Mouse (Mus musculus) kidney, embryonic 15.5 days (tissue): ENCODE data around the gene Ndufs2. TPM values are rescaled to one million over a fixed set of nuclear protein-coding genes. Genes with fewer than 3 reads are reported as not detected.

Experiments
- ATAC-seq: fragments of 200-750 bp; cut with Nextera tagmentation; replicated peaks from 2 replicates; pipeline ENCODE4 v1.8.0; 2017; ENCODE audit warnings: moderate TSS enrichment; ENCODE audit not compliant: low FRiP score
- H3K27ac ChIP-seq: fragments of 300-500 bp; sonication (generic); 2 replicates; pipeline ENCODE4 v1.5.1; 2015; ENCODE audit warnings: mild to moderate bottlenecking, inconsistent platforms
- H3K27me3 ChIP-seq: fragments of 300-500 bp; sonication (generic); 2 replicates; pipeline ENCODE4 v1.6.1; 2015; ENCODE audit warnings: inconsistent platforms
- H3K36me3 ChIP-seq: fragments of 300-500 bp; sonication (generic); 2 replicates; pipeline ENCODE4 v1.6.1; 2015; ENCODE audit warnings: inconsistent platforms
- H3K4me1 ChIP-seq: fragments of 300-500 bp; sonication (generic); 2 replicates; pipeline ENCODE4 v1.6.1; 2015; ENCODE audit warnings: inconsistent platforms
- H3K4me2 ChIP-seq: fragments of 300-500 bp; sonication (generic); 2 replicates; pipeline ENCODE4 v1.6.1; 2015; ENCODE audit warnings: moderate library complexity, mild to moderate bottlenecking, inconsistent platforms
- H3K4me3 ChIP-seq: fragments of 300-500 bp; sonication (generic); replicated peaks from 2 replicates; pipeline ENCODE4 v1.5.1; 2015; ENCODE audit warnings: mild to moderate bottlenecking, inconsistent platforms
- H3K9ac ChIP-seq: fragments of 300-500 bp; sonication (generic); 2 replicates; pipeline ENCODE4 v1.6.1; 2015; ENCODE audit warnings: mild to moderate bottlenecking, inconsistent platforms
- H3K9me3 ChIP-seq: fragments of 300-500 bp; sonication (generic); replicated peaks from 2 replicates; pipeline ENCODE4 v1.6.1; 2016; ENCODE audit warnings: inconsistent platforms
- WGBS: fragments of 180-500 bp; shearing (Covaris S2); methylation state at CpG from one replicate; pipeline ENCODE4 v1.1.7; 2015; ENCODE audit warnings: mixed read lengths; 5-methylcytosine and 5-hydroxymethylcytosine counted together
- polyA plus RNA-seq: library from polyadenylated mRNA; unstranded; fragments of >200 nt; fragmentation: Nextera tagmentation; extraction: Ambion mirVana; gene quantifications from 2 replicates; pipeline ENCODE4 v1.2.1, GENCODE M21; 2015

The Ndufs2 gene
- polyA plus RNA-seq, 1 experiment from 2014 or later, result 276 TPM

DNA sequence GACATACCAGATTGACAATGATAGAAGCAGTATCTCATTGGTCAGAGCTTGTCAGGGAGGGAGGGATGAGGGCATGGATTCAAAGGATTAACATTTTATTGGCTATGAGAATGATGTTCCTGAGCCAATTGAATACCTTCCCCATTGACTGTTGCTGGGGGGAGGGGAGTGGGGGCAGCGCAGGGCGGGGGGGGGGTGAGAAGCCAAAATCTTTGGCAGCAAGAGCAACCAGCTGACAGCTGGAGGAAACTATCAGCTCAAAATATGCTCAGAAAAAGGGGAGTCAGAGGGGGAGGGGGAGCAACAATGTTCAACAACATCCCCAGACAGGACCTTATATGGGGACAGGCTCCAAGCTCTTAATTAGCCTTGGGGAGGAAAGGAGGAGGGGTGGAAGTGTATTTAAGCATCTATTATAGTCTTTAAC, 12.0 kb upstream of the Ndufs2 start:
- Histone ChIP-seq H3K4me1 (peaks cover 27% of the 10 kb centered on the region), H3K4me3 (peak overlapping the region; percentile 18; the same call in 1 of the 2 replicates), H3K27me3 (no peaks in the 10 kb centered on the region), H3K9ac (no peak overlapping the region), H3K36me3 (peaks cover 13% of the 10 kb centered on the region), H3K27ac (peak overlapping the region; percentile 95), H3K9me3 (no peaks in the 10 kb centered on the region), H3K4me2 (peak overlapping the region; percentile 50)
- ATAC-seq, result peak; percentile 85
- WGBS, result 11% methylated on average over 2 of the region's 2 CpGs

DNA sequence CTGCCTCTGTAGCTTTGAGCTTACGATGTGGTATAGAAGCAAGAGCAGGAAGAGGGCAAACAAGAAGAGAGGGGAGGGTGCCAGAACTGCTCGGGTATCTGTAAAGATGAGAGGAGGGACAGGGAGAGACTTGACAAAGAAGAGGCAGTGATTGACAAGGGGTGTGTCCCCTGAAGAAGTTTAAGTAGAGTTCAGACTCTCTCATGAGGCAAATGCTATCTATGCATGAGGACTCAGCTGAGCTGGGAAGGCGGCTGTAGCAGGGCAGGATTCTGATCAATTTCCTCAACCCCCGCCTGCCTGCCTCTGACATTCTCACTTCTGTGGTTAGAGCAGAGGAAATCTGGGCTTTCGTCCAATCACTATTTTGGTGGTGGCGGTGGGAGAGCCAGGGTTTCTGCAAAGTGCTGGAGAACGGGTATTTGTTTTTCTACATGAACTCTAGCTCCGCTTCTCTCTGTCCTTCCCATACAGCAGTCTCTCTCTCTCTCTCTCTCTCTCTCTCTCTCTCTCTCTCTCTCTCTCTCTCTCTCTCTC, 11.5 kb upstream of the Ndufs2 start:
- Histone ChIP-seq H3K9me3 (no peaks in the 10 kb centered on the region), H3K27me3 (no peaks in the 10 kb centered on the region), H3K4me3 (peak overlapping the region; percentile 18), H3K4me1 (peaks cover 27% of the 10 kb centered on the region), H3K36me3 (peaks cover 19% of the 10 kb centered on the region), H3K9ac (no peak overlapping the region), H3K27ac (peak overlapping the region; percentile 95), H3K4me2 (peak overlapping the region; percentile 50)
- ATAC-seq, result peak; percentile 78
- WGBS, result 5% methylated on average over 8 of the region's 8 CpGs

DNA sequence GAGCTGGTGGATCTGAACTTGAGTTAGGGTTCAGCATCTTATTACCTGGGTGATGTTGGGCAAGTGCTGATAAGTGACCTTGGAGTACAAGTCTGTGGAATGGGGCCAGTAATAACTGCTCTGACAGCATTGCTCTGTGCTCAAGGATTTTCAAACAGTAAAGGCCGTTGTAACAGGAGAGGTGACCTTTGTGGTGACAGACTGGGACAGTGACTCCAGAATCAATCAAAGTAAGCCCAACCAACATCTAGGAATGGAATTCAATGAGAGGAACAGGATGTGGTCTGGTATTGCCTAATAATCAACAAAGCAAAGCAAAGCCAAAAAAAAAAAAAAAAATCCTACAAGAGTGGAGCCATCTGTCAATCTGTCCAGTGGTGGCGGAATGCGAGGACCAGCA, 9.1 kb upstream of the Ndufs2 start:
- no peaks in the 10 kb centered on the region for H3K27me3 ChIP-seq
- H3K27ac ChIP-seq, result no peak overlapping the region
- ATAC-seq, result no peak
- H3K36me3 ChIP-seq, result peaks cover 36% of the 10 kb centered on the region
- 44% methylated on average over 3 of the region's 3 CpGs for WGBS
- no peaks in the 10 kb centered on the region for H3K9me3 ChIP-seq
- no peak overlapping the region for H3K4me2 ChIP-seq
- no peak overlapping the region for H3K9ac ChIP-seq
- H3K4me3 ChIP-seq, result no peak overlapping the region
- peaks cover 27% of the 10 kb centered on the region for H3K4me1 ChIP-seq

DNA sequence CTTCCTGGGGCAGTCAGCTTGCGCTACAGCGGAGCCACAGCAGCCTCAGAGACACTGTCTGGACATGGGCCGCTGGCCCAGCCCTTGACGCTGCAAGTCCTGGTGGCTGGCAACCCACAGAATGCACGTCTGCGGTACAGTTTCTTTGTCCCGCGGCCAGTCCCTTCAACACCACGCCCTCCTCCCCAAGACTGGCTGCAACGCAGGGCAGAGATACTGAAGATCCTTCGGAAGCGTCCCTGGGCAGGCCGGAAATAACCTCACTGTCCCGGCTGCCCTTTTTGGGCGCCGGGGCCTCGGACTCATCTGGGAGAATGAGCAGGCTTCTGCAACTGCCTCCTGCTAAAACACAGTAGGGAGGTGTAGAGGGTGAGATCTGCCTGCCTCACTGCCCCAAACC, 7.7 kb upstream of the Ndufs2 start:
- no peak overlapping the region for H3K4me2 ChIP-seq
- H3K4me3 ChIP-seq, result no peak overlapping the region
- no peaks in the 10 kb centered on the region for H3K9me3 ChIP-seq
- no peaks in the 10 kb centered on the region for H3K27me3 ChIP-seq
- no peak overlapping the region for H3K27ac ChIP-seq
- peaks cover 47% of the 10 kb centered on the region for H3K36me3 ChIP-seq
- no peak overlapping the region for H3K9ac ChIP-seq
- H3K4me1 ChIP-seq, result peaks cover 27% of the 10 kb centered on the region
- ATAC-seq, result no peak
- WGBS, result 84% methylated on average over 17 of the region's 17 CpGs

DNA sequence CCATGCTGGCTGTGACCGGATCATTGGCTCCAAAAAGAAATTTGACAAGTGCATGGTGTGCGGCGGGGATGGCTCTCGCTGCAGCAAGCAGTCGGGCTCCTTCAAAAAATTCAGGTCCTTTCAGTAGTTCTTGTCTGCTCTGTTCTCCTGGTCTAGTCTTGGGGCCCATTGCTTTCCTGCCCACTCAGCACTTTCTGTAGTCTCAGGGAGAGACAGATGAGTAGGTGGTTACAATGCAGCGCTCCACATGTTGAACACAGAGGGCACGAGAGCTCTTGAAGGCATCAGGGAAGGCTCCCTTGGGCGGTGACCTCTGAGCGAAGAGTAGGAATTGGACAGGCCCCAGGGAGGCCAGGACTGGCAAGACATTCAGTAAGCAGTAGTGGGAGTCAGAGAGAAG, 6.6 kb upstream of the Ndufs2 start:
- ATAC-seq, result no peak
- Histone ChIP-seq H3K36me3 (peaks cover 54% of the 10 kb centered on the region), H3K4me2 (no peak overlapping the region), H3K9me3 (no peaks in the 10 kb centered on the region), H3K4me3 (no peak overlapping the region), H3K27ac (no peak overlapping the region), H3K27me3 (no peaks in the 10 kb centered on the region), H3K4me1 (peaks cover 26% of the 10 kb centered on the region), H3K9ac (no peak overlapping the region)
- 91% methylated on average over 9 of the region's 9 CpGs for WGBS

- Histone ChIP-seq H3K9me3 (no peaks in the 10 kb centered on the region), H3K27ac (no peak overlapping the region), H3K4me2 (no peak overlapping the region), H3K4me3 (no peak overlapping the region), H3K9ac (no peak overlapping the region), H3K27me3 (no peaks in the 10 kb centered on the region), H3K4me1 (peaks cover 26% of the 10 kb centered on the region), H3K36me3 (peaks cover 54% of the 10 kb centered on the region)
- no peak for ATAC-seq
- 70% methylated on average over 15 of the region's 15 CpGs for WGBS
These were observed 5.9 kb upstream of the Ndufs2 start for GRCm38 (mm10) chr1:171256937-171257548.

DNA sequence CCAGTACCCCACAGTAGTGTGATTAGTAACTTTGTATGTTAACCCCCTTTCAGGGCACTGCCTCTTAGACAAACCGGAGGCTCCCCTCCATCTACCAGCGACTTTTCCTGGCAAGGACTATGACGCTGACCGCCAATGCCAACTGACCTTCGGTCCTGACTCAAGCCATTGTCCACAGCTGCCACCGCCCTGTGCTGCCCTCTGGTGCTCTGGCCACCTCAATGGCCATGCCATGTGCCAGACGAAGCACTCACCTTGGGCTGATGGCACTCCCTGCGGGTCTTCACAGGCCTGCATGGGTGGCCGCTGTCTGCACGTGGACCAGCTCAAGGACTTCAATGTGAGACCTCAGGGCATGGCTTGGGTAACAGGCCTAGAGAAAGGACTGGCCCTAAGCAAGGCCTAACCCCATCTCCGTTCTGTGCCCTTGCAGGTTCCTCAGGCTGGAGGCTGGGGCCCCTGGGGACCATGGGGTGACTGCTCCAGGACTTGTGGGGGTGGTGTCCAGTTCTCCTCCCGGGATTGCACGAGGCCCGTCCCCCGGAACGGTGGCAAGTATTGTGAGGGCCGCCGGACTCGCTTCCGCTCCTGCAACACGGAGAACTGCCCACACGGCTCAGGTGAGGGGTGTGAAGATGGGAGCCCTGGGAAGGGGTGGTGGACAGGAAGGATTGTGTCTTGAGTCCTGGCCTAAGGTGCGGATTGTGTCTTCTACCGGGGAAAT, 5.1 kb upstream of the Ndufs2 start:
- H3K4me2 ChIP-seq, result no peak overlapping the region
- peaks cover 54% of the 10 kb centered on the region for H3K36me3 ChIP-seq
- H3K4me1 ChIP-seq, result peaks cover 31% of the 10 kb centered on the region
- no peak overlapping the region for H3K27ac ChIP-seq
- H3K9ac ChIP-seq, result no peak overlapping the region
- 89% methylated on average over 24 of the region's 24 CpGs for WGBS
- no peak overlapping the region for H3K4me3 ChIP-seq
- ATAC-seq, result no peak
- no peaks in the 10 kb centered on the region for H3K9me3 ChIP-seq
- H3K27me3 ChIP-seq, result no peaks in the 10 kb centered on the region

- no peaks in the 10 kb centered on the region for H3K9me3 ChIP-seq
- peak overlapping the region; percentile 91 for H3K27ac ChIP-seq
- WGBS, result 45% methylated on average over 17 of the region's 17 CpGs
- peak overlapping the region; percentile 48 for H3K9ac ChIP-seq
- peaks cover 60% of the 10 kb centered on the region for H3K4me1 ChIP-seq
- ATAC-seq, result no peak
- no peaks in the 10 kb centered on the region for H3K27me3 ChIP-seq
- peaks cover 32% of the 10 kb centered on the region for H3K36me3 ChIP-seq
- H3K4me2 ChIP-seq, result peak overlapping the region; percentile 73
- peak overlapping the region; percentile 46 for H3K4me3 ChIP-seq
These were observed 1.2 kb upstream of the Ndufs2 start for GRCm38 (mm10) chr1:171252415-171252814.

DNA sequence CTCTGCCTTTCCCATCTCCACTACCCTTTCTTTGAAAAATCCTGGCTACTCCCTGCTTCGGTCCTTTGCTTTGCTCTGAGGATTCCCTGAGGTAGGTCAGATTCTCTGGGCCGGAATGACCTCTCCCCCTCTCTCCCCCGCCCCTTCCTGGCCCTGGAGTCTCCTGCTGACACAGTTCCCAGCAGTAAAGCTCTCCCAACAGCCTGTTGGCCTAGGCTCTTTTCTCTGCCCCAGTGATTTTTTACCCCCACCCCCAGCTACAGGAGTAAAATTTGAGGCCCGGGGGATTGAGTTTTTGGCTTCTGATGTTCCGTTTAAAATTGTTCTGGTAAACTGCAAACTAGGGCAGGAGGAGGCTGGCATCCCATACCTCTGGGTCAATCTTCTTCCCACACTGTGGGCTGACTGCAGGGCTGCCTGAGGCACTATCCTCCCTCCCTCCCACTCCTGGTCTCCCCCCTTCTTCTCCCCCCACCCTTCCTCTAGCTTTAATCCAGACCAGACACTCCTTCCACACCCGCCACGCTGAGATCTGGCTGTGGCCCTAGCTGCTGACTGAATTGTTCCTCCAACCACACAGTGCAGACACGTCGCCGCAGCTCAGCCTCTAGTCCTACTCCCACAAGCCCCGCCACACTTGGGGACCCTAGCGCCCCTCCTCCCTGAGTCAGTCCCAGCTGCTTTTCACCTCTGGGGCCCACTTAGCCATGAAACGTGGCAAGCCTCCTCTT, 571 bp upstream of the Ndufs2 start:
- 5% methylated on average over 13 of the region's 13 CpGs for WGBS
- peak overlapping the region; percentile 48 for H3K9ac ChIP-seq
- peak overlapping the region; percentile 73 for H3K4me2 ChIP-seq
- peaks cover 62% of the 10 kb centered on the region for H3K4me1 ChIP-seq
- ATAC-seq, result peak; percentile 28
- H3K4me3 ChIP-seq, result peak overlapping the region; percentile 46
- H3K9me3 ChIP-seq, result no peaks in the 10 kb centered on the region
- peaks cover 32% of the 10 kb centered on the region for H3K36me3 ChIP-seq
- no peaks in the 10 kb centered on the region for H3K27me3 ChIP-seq
- H3K27ac ChIP-seq, result peak overlapping the region; percentile 91

DNA sequence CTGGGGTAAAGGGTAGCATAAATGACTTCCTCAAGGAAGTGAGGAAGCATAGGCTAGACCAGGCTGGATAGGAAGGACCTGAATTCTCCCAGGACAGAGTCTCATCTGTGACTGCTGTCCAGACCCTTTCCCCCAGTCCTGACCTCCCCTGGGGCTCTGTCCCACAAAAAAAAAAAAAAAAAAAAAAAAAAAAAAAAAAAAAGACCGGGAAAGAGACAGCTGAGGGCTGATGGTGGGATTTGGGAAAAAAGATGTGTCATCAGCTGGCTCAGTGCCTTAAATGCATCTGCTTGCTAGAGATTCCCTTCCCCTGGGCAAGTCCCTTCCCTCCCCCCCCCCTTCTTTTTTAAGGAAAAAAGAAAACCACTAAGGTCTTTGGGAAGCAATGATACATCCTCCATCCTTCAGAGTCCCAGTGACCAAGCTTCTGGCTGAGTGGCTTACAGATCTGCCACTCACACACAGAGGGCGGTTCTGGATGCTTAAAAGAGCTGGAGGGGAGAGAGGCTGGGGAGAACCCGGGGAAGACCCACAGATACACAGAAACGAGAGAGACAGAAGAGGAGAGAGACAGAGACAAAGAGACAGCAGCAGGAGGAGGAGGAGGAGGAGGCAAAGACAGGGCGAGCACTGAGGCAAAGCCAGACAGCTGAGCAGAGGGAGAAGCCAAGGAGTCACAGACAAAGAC, 1.1 kb downstream of the Ndufs2 start, which contains the start of gene Adamts4:
Gene Adamts4, plus strand, starts transcription at position 509 of the 688 bp plus-strand sequence.
- WGBS, result 17% methylated on average over 5 of the region's 5 CpGs
- peaks cover 74% of the 10 kb centered on the region for H3K4me1 ChIP-seq
- ATAC-seq, result 0 out of 2 replicates have a peak, but pooled peaks have one; percentile 12

GRCm38 (mm10) chr1:171248386-171249226, 2.6 kb downstream of the Ndufs2 start:
- Histone ChIP-seq H3K27me3 (no peaks in the 10 kb centered on the region), H3K9me3 (no peaks in the 10 kb centered on the region), H3K9ac (no peak overlapping the region), H3K4me3 (no peak overlapping the region), H3K4me2 (peak overlapping the region; percentile 80), H3K4me1 (peaks cover 74% of the 10 kb centered on the region), H3K36me3 (peaks cover 23% of the 10 kb centered on the region), H3K27ac (peak overlapping the region; percentile 91)
- ATAC-seq, result no peak
- WGBS, result 36% methylated on average over 3 of the region's 3 CpGs

More for the DNA sequence above, 1.1 kb downstream of the Ndufs2 start, which contains the start of gene Adamts4:
- Histone ChIP-seq H3K4me2 (peak within 1 kb of the TSS; percentile 73), H3K27me3 (no peaks in the 10 kb centered on the region), H3K9me3 (no peaks in the 10 kb centered on the region), H3K9ac (peak within 1 kb of the TSS; percentile 48), H3K36me3 (peaks cover 23% of the 10 kb centered on the region), H3K27ac (peak within 1 kb of the TSS; percentile 91), H3K4me3 (peak within 1 kb of the TSS; percentile 46)
